Mouse (Mus musculus): ENCODE results near the gene Cgas. TPM values are rescaled to one million over a fixed set of nuclear protein-coding genes. Genes with fewer than 3 reads are reported as not detected.

Gene Cgas
- polyA plus RNA-seq, 1 experiment, result 1.8 TPM

GRCm38 (mm10) chr9:78447973-78448873 is 5.2 kb upstream of the Cgas start, which contains the start of the genes Mto1 and Gm17324:
Gene Mto1, plus strand, starts transcription at chr9:78448208.
Gene Gm17324, minus strand, starts transcription at chr9:78448786.
- Histone ChIP-seq H3K79me3 (ENCODE audit: low read depth) (peaks cover 8% of the 10 kb centered on the region), H3K79me2 (ENCODE audit: control insufficient read depth, insufficient read depth) (peaks cover 12% of the 10 kb centered on the region), H3K4me3 (ENCODE audit: insufficient read depth, poor library complexity, severe bottlenecking) (peak within 1 kb of the TSS; percentile 79), H3K27me3 (ENCODE audit: control insufficient read depth, insufficient read depth, insufficient read length) (no peaks in the 10 kb centered on the region), H3K36me3 (ENCODE audit: control insufficient read depth, insufficient read depth) (peaks cover 17% of the 10 kb centered on the region), H3ac (ENCODE audit: control insufficient read depth, insufficient read length, low read depth) (peak within 1 kb of the TSS; percentile 70)
- TF ChIP-seq CEBPB (IDR thresholded peaks at IDR 0.05; ENCODE audit: low read depth) (no peak), MYOG (IDR thresholded peaks at IDR 0.05; ENCODE audit: control insufficient read depth, extremely low read depth, insufficient read length) (no peak), MAX (IDR thresholded peaks at IDR 0.05) (peak; percentile 28)

GRCm38 (mm10) chr9:78447606-78447972 is 4.6 kb upstream of the Cgas start:
- Histone ChIP-seq H3K79me2 (ENCODE audit: control insufficient read depth, insufficient read depth) (peaks cover 18% of the 10 kb centered on the region), H3ac (ENCODE audit: control insufficient read depth, insufficient read length, low read depth) (no peak overlapping the region), H3K79me3 (ENCODE audit: low read depth) (peaks cover 8% of the 10 kb centered on the region), H3K27me3 (ENCODE audit: control insufficient read depth, insufficient read depth, insufficient read length) (no peaks in the 10 kb centered on the region), H3K36me3 (ENCODE audit: control insufficient read depth, insufficient read depth) (peaks cover 12% of the 10 kb centered on the region), H3K4me3 (ENCODE audit: insufficient read depth, poor library complexity, severe bottlenecking) (peak overlapping the region; percentile 79)
- no peak for TF ChIP-seq FOSL1 (IDR thresholded peaks at IDR 0.05; ENCODE audit: insufficient read depth, low read length, poor library complexity, severe bottlenecking)
- TF ChIP-seq MAX (IDR thresholded peaks at IDR 0.05), result no peak
- TF ChIP-seq CEBPB (IDR thresholded peaks at IDR 0.05; ENCODE audit: low read depth), result no peak
- no peak for TF ChIP-seq MYOD1 (IDR thresholded peaks at IDR 0.05; ENCODE audit: control insufficient read depth, insufficient read length, low read depth)
- no peak for TF ChIP-seq USF1 (IDR thresholded peaks at IDR 0.05; ENCODE audit: low read depth)
- no peak for TF ChIP-seq MYOG (IDR thresholded peaks at IDR 0.05; ENCODE audit: control insufficient read depth, extremely low read depth, insufficient read length)
- no peak for TF ChIP-seq CTCF (IDR thresholded peaks at IDR 0.05; ENCODE audit: control insufficient read depth, insufficient read depth, insufficient read length)

- peaks cover 51% of the 10 kb centered on the region for H3K79me2 ChIP-seq (ENCODE audit: control insufficient read depth, insufficient read depth)
- peaks cover 5% of the 10 kb centered on the region for H3K27me3 ChIP-seq (ENCODE audit: control insufficient read depth, insufficient read depth, insufficient read length)
- no peaks in the 10 kb centered on the region for H3K36me3 ChIP-seq (ENCODE audit: control insufficient read depth, insufficient read depth)
- H3K4me3 ChIP-seq (ENCODE audit: insufficient read depth, poor library complexity, severe bottlenecking), result peak overlapping the region; percentile 43
- TF ChIP-seq FOSL1 (IDR thresholded peaks at IDR 0.05; ENCODE audit: insufficient read depth, low read length, poor library complexity, severe bottlenecking) (no peak), MYOG (IDR thresholded peaks at IDR 0.05; ENCODE audit: control insufficient read depth, extremely low read depth, insufficient read length) (no peak), USF1 (IDR thresholded peaks at IDR 0.05; ENCODE audit: low read depth) (no peak), CEBPB (IDR thresholded peaks at IDR 0.05; ENCODE audit: low read depth) (no peak), MYOD1 (IDR thresholded peaks at IDR 0.05; ENCODE audit: control insufficient read depth, insufficient read length, low read depth) (no peak), CTCF (IDR thresholded peaks at IDR 0.05; ENCODE audit: control insufficient read depth, insufficient read depth, insufficient read length) (no peak), MAX (IDR thresholded peaks at IDR 0.05) (no peak)
- peak overlapping the region; percentile 48 for H3ac ChIP-seq (ENCODE audit: control insufficient read depth, insufficient read length, low read depth)
- peaks cover 17% of the 10 kb centered on the region for H3K79me3 ChIP-seq (ENCODE audit: low read depth)
Observed at GRCm38 (mm10) chr9:78442237-78442578, 829 bp downstream of the Cgas start.

DNA sequence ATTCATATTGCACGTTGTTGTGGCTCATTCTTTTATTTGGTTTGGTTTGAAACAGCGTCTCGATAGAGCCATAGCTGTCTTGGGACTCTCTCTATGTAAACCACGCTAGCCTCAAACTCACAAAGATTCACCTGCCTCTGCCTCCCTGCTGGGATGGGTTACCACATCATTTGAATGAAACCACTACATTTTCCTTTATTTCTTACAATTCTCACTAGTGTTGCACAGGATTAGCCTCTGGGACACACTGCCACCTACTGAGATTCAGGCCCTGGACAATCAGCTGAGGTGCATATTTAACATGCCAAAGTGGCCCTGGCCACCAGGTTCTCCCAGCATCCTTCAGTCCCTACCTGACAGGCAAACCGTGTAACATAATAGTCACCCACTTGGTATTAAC is 3.6 kb downstream of the Cgas start:
- no peak overlapping the region for H3K4me3 ChIP-seq (ENCODE audit: insufficient read depth, poor library complexity, severe bottlenecking)
- H3K36me3 ChIP-seq (ENCODE audit: control insufficient read depth, insufficient read depth), result peaks cover 5% of the 10 kb centered on the region
- H3ac ChIP-seq (ENCODE audit: control insufficient read depth, insufficient read length, low read depth), result no peak overlapping the region
- TF ChIP-seq MAX (IDR thresholded peaks at IDR 0.05) (no peak), FOSL1 (IDR thresholded peaks at IDR 0.05; ENCODE audit: insufficient read depth, low read length, poor library complexity, severe bottlenecking) (no peak), MYOD1 (IDR thresholded peaks at IDR 0.05; ENCODE audit: control insufficient read depth, insufficient read length, low read depth) (no peak), MYOG (IDR thresholded peaks at IDR 0.05; ENCODE audit: control insufficient read depth, extremely low read depth, insufficient read length) (no peak), CTCF (IDR thresholded peaks at IDR 0.05; ENCODE audit: control insufficient read depth, insufficient read depth, insufficient read length) (no peak), USF1 (IDR thresholded peaks at IDR 0.05; ENCODE audit: low read depth) (no peak), CEBPB (IDR thresholded peaks at IDR 0.05; ENCODE audit: low read depth) (no peak)
- peaks cover 51% of the 10 kb centered on the region for H3K79me2 ChIP-seq (ENCODE audit: control insufficient read depth, insufficient read depth)
- H3K27me3 ChIP-seq (ENCODE audit: control insufficient read depth, insufficient read depth, insufficient read length), result peaks cover 5% of the 10 kb centered on the region
- peaks cover 17% of the 10 kb centered on the region for H3K79me3 ChIP-seq (ENCODE audit: low read depth)

DNA sequence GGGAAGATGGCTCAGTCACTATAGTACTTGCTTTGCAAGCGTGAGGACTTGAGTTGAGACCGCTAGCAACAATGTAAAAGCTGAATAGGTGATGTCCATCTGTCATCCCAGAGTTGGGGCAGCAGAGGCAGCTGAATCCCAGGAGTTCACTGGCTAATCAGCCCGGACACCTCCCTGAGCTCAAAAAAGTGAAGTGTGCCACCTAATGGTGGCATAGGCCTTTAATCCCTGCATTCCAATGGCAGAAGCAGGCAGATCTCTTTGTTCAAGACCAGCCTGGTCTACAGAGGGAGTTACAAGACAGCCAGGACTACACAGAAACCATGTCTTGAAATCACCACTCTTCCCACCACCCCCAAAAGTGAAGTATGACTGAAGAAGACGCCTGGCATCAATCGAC is 10.6 kb downstream of the Cgas start:
- H3K79me3 ChIP-seq (ENCODE audit: low read depth), result no peaks in the 10 kb centered on the region
- H3K36me3 ChIP-seq (ENCODE audit: control insufficient read depth, insufficient read depth), result peaks cover 5% of the 10 kb centered on the region
- H3K79me2 ChIP-seq (ENCODE audit: control insufficient read depth, insufficient read depth), result no peaks in the 10 kb centered on the region
- no peak for TF ChIP-seq MYOG (IDR thresholded peaks at IDR 0.05; ENCODE audit: control insufficient read depth, extremely low read depth, insufficient read length)
- TF ChIP-seq CTCF (IDR thresholded peaks at IDR 0.05; ENCODE audit: control insufficient read depth, insufficient read depth, insufficient read length), result no peak
- no peak for TF ChIP-seq USF1 (IDR thresholded peaks at IDR 0.05; ENCODE audit: low read depth)
- no peak for TF ChIP-seq CEBPB (IDR thresholded peaks at IDR 0.05; ENCODE audit: low read depth)
- TF ChIP-seq MYOD1 (IDR thresholded peaks at IDR 0.05; ENCODE audit: control insufficient read depth, insufficient read length, low read depth), result no peak
- H3K27me3 ChIP-seq (ENCODE audit: control insufficient read depth, insufficient read depth, insufficient read length), result no peaks in the 10 kb centered on the region
- no peak overlapping the region for H3K4me3 ChIP-seq (ENCODE audit: insufficient read depth, poor library complexity, severe bottlenecking)
- H3ac ChIP-seq (ENCODE audit: control insufficient read depth, insufficient read length, low read depth), result no peak overlapping the region
